Mouse (Mus musculus): ENCODE measurements around the gene 5330417C22Rik. TPM values are rescaled to one million over a fixed set of nuclear protein-coding genes. Genes with fewer than 3 reads are reported as not detected.
A peak's percentile ranks its signal among the peaks of the same experiment; 100 is the strongest.

Gene 5330417C22Rik
- polyA plus RNA-seq, 1 experiment from 2014 or later = 2.8 TPM

DNA sequence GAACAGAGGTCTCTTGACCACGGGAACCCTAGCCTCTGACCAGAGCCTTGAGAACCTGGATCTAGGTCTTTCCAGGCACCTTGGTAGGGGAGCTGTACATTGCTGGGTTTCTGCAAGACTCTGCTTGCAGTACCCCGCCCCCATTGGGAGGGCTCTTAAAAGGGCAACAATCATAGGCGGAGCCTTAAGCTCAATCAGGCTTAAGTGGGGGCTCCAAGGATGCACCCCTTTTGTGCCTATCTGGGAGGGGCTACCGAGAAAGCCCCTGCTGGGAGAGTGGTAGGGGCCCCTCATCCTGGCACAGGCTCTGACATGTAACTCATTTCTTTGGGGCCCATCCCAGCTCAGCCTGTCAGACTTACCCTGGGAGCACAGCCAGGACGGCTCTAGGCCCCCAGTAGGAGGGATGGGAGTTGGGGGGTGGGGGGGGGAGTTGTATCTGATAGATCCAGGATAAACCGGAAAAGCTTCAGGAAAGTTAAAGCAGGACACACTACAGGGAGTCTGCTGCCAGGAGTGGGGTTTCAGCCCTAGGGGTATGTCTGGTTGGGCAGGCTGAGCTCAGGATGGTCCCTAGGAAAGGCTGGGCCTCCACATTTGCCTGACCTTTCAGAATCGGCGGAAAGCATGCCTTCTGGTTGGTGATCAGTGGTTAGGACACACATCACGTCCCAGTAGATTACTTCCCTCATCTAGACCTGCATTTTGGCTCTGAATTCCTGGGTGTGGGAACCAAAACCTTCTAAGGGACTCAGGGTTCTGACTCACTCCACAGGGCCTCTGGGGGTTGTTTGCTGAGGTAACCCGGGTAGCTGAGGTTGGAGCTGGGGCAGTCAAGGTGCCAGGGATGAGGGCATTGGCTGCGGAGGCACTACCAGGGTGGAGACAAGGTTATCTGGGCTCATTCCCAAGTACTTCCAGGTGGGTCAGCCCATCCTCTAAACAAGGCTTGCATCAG, 112.2 kb downstream of the 5330417C22Rik start:
- Histone ChIP-seq H3K4me2 (ENCODE audit: low read depth, low read length, severe bottlenecking) (peak overlapping the region; percentile 40), H3K36me3 (ENCODE audit: control insufficient read depth, insufficient read depth, low read length) (peaks cover 13% of the 10 kb centered on the region; the same call in 1 of the 2 replicates), H3K9ac (ENCODE audit: low read length) (peak overlapping the region; percentile 59), H3K9me3 (ENCODE audit: control insufficient read depth, low read length) (no peaks in the 10 kb centered on the region), H3K27ac (ENCODE audit: low read depth, low read length) (peak overlapping the region; percentile 66), H3K4me1 (replicated peaks; ENCODE audit: control insufficient read depth, insufficient read depth, low read length) (peaks cover 20% of the 10 kb centered on the region), H3K4me3 (ENCODE audit: low read depth, low read length) (peak overlapping the region; percentile 10; the same call in 1 of the 2 replicates), H3K27me3 (ENCODE audit: control insufficient read depth, insufficient read depth, low read length) (no peaks in the 10 kb centered on the region)
- ATAC-seq (replicated peaks; ENCODE audit: low FRiP score) (peak; percentile 71), DNase-seq (ENCODE audit: low spot score) (peak; percentile 63)
- 20% methylated on average over 11 of the region's 11 CpGs for WGBS

- no peak for ATAC-seq (replicated peaks; ENCODE audit: low FRiP score)
- no peak overlapping the region for H3K27ac ChIP-seq (ENCODE audit: low read depth, low read length)
- no peak overlapping the region for H3K4me2 ChIP-seq (ENCODE audit: low read depth, low read length, severe bottlenecking)
- H3K9ac ChIP-seq (ENCODE audit: low read length) = no peak overlapping the region; the same call in 1 of the 2 replicates
- DNase-seq (ENCODE audit: low spot score) = no peak
- no peaks in the 10 kb centered on the region for H3K27me3 ChIP-seq (ENCODE audit: control insufficient read depth, insufficient read depth, low read length)
- peaks cover 20% of the 10 kb centered on the region for H3K4me1 ChIP-seq (replicated peaks; ENCODE audit: control insufficient read depth, insufficient read depth, low read length)
- peaks cover 5% of the 10 kb centered on the region; the same call in 1 of the 2 replicates for H3K36me3 ChIP-seq (ENCODE audit: control insufficient read depth, insufficient read depth, low read length)
- no peaks in the 10 kb centered on the region for H3K9me3 ChIP-seq (ENCODE audit: control insufficient read depth, low read length)
- H3K4me3 ChIP-seq (ENCODE audit: low read depth, low read length) = no peak overlapping the region
- WGBS = 49% methylated on average over 6 of the region's 6 CpGs
Observed at GRCm38 (mm10) chr3:108423006-108423405, 113.3 kb downstream of the 5330417C22Rik start.

GRCm38 (mm10) chr3:108415831-108416223, 120.5 kb downstream of the 5330417C22Rik start:
- Histone ChIP-seq H3K4me2 (ENCODE audit: low read depth, low read length, severe bottlenecking) (peak overlapping the region; percentile 81), H3K4me3 (ENCODE audit: low read depth, low read length) (peak overlapping the region; percentile 88), H3K9me3 (ENCODE audit: control insufficient read depth, low read length) (peaks cover 22% of the 10 kb centered on the region), H3K36me3 (ENCODE audit: control insufficient read depth, insufficient read depth, low read length) (peaks cover 26% of the 10 kb centered on the region), H3K4me1 (replicated peaks; ENCODE audit: control insufficient read depth, insufficient read depth, low read length) (peaks cover 20% of the 10 kb centered on the region), H3K27ac (ENCODE audit: low read depth, low read length) (peak overlapping the region; percentile 81), H3K9ac (ENCODE audit: low read length) (peak overlapping the region; percentile 95), H3K27me3 (ENCODE audit: control insufficient read depth, insufficient read depth, low read length) (peaks cover 4% of the 10 kb centered on the region; the same call in 1 of the 2 replicates)
- DNase-seq (ENCODE audit: low spot score) (peak; percentile 93), ATAC-seq (replicated peaks; ENCODE audit: low FRiP score) (peak; percentile 85)
- under 1% methylated on average over 38 of the region's 48 CpGs for WGBS

DNA sequence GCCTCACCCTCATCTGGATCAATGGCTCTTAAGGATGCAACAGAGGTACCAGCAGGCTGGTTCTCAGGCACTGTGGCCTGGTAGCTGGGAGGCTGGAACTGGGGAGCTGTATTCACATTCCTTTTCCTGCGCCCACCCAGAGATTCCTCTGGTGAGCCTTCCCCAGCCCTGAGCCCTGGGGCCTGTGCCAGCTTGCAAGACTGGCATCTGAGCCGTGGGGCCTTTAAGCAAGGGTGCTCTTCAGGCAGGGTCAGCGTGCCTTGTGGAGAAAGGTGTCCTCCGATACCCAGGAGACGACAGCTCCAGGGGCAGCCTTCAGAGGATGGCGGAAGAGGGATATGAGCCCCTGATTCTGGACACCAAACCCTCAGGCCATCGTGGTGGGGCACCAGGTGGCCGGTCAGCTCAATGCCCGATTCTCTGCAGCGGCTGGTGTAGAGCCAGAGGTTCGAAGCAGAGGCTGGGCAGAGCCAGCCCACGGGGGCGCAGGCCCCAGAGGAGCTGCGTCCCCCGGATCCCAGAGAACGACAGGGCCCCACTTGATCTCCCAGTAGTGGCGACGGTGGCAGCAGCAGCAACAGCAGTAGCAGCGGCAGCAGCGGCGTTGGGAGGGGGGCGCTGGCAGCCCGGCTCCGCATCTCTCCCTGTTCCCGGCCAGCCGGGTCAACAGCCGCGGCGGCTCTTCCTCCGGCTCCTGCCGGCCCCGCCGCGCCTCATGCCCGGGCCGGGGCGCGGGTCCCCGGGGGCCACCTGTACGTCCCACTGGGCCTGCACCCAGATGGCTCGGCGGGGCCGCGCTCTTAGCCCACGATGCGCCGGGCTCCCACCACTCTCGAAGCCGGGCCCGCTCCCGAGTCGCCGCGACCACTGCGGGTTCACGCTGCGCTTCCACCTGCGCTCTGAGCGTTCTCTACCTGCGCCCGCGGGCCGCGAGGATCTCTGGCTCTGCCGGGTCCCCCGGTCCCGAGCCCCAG, 121.2 kb downstream of the 5330417C22Rik start, which contains the start of gene Celsr2:
Celsr2 (minus strand) TSS at position 696 of the 974 bp plus-strand sequence.
- Histone ChIP-seq H3K4me2 (ENCODE audit: low read depth, low read length, severe bottlenecking) (peak within 1 kb of the TSS; percentile 81), H3K9ac (ENCODE audit: low read length) (peak within 1 kb of the TSS; percentile 95), H3K4me1 (replicated peaks; ENCODE audit: control insufficient read depth, insufficient read depth, low read length) (peaks cover 23% of the 10 kb centered on the region), H3K9me3 (ENCODE audit: control insufficient read depth, low read length) (peaks cover 22% of the 10 kb centered on the region), H3K27ac (ENCODE audit: low read depth, low read length) (peak within 1 kb of the TSS; percentile 81), H3K4me3 (ENCODE audit: low read depth, low read length) (peak within 1 kb of the TSS; percentile 88), H3K27me3 (ENCODE audit: control insufficient read depth, insufficient read depth, low read length) (peaks cover 4% of the 10 kb centered on the region; the same call in 1 of the 2 replicates), H3K36me3 (ENCODE audit: control insufficient read depth, insufficient read depth, low read length) (peaks cover 26% of the 10 kb centered on the region)
- ATAC-seq (replicated peaks; ENCODE audit: low FRiP score) (peak; percentile 48), DNase-seq (ENCODE audit: low spot score) (peak; percentile 76)
- 5% methylated on average over 62 of the region's 67 CpGs for WGBS

GRCm38 (mm10) chr3:108413634-108414360, 122.5 kb downstream of the 5330417C22Rik start:
- H3K9ac ChIP-seq (ENCODE audit: low read length) = no peak overlapping the region
- H3K4me2 ChIP-seq (ENCODE audit: low read depth, low read length, severe bottlenecking) = no peak overlapping the region
- H3K27ac ChIP-seq (ENCODE audit: low read depth, low read length) = no peak overlapping the region
- peaks cover 29% of the 10 kb centered on the region for H3K36me3 ChIP-seq (ENCODE audit: control insufficient read depth, insufficient read depth, low read length)
- DNase-seq (ENCODE audit: low spot score) = peak; percentile 50
- peaks cover 4% of the 10 kb centered on the region; the same call in 1 of the 2 replicates for H3K27me3 ChIP-seq (ENCODE audit: control insufficient read depth, insufficient read depth, low read length)
- H3K4me1 ChIP-seq (replicated peaks; ENCODE audit: control insufficient read depth, insufficient read depth, low read length) = peaks cover 28% of the 10 kb centered on the region
- no peak overlapping the region for H3K4me3 ChIP-seq (ENCODE audit: low read depth, low read length)
- 97% methylated on average over 35 of the region's 35 CpGs for WGBS
- no peak for ATAC-seq (replicated peaks; ENCODE audit: low FRiP score)
- peaks cover 22% of the 10 kb centered on the region for H3K9me3 ChIP-seq (ENCODE audit: control insufficient read depth, low read length)

GRCm38 (mm10) chr3:108411754-108412121, 124.6 kb downstream of the 5330417C22Rik start:
- peak; percentile 28; the same call in 1 of the 2 replicates for ATAC-seq (replicated peaks; ENCODE audit: low FRiP score)
- Histone ChIP-seq H3K4me3 (ENCODE audit: low read depth, low read length) (peak overlapping the region; percentile 24), H3K4me1 (replicated peaks; ENCODE audit: control insufficient read depth, insufficient read depth, low read length) (peaks cover 28% of the 10 kb centered on the region), H3K9me3 (ENCODE audit: control insufficient read depth, low read length) (peaks cover 22% of the 10 kb centered on the region), H3K9ac (ENCODE audit: low read length) (peak overlapping the region; percentile 80), H3K4me2 (ENCODE audit: low read depth, low read length, severe bottlenecking) (peak overlapping the region; percentile 55), H3K27me3 (ENCODE audit: control insufficient read depth, insufficient read depth, low read length) (peaks cover 4% of the 10 kb centered on the region; the same call in 1 of the 2 replicates), H3K36me3 (ENCODE audit: control insufficient read depth, insufficient read depth, low read length) (peaks cover 31% of the 10 kb centered on the region), H3K27ac (ENCODE audit: low read depth, low read length) (peak overlapping the region; percentile 90)
- 48% methylated on average over 8 of the region's 8 CpGs for WGBS
- peak; percentile 66 for DNase-seq (ENCODE audit: low spot score)

GRCm38 (mm10) chr3:108411026-108411753, 125.1 kb downstream of the 5330417C22Rik start:
- DNase-seq (ENCODE audit: low spot score) (peak; percentile 59), ATAC-seq (replicated peaks; ENCODE audit: low FRiP score) (no peak)
- WGBS = 22% methylated on average over 5 of the region's 5 CpGs
- Histone ChIP-seq H3K9ac (ENCODE audit: low read length) (peak overlapping the region; percentile 80), H3K36me3 (ENCODE audit: control insufficient read depth, insufficient read depth, low read length) (peaks cover 35% of the 10 kb centered on the region), H3K27me3 (ENCODE audit: control insufficient read depth, insufficient read depth, low read length) (no peaks in the 10 kb centered on the region), H3K9me3 (ENCODE audit: control insufficient read depth, low read length) (peaks cover 22% of the 10 kb centered on the region), H3K4me2 (ENCODE audit: low read depth, low read length, severe bottlenecking) (peak overlapping the region; percentile 55), H3K4me1 (replicated peaks; ENCODE audit: control insufficient read depth, insufficient read depth, low read length) (peaks cover 32% of the 10 kb centered on the region), H3K4me3 (ENCODE audit: low read depth, low read length) (peak overlapping the region; percentile 24), H3K27ac (ENCODE audit: low read depth, low read length) (peak overlapping the region; percentile 90)
